Mouse (Mus musculus) kidney, embryonic 16.5 days (tissue): ENCODE results near the gene Tdp1. TPM values are rescaled to one million over a fixed set of nuclear protein-coding genes. Genes with fewer than 3 reads are reported as not detected.

Experiments used
- ATAC-seq: fragments of 200-750 bp; cut with Nextera tagmentation; 2 replicates; pipeline ENCODE4 v1.8.0; 2017; ENCODE audit warnings: moderate TSS enrichment; ENCODE audit not compliant: low FRiP score, low TSS enrichment
- H3K27ac ChIP-seq: fragments of 300-500 bp; sonication (generic); 2 replicates; pipeline ENCODE4 v1.5.1; 2014; ENCODE audit warnings: low read length
- H3K27me3 ChIP-seq: fragments of 300-500 bp; sonication (generic); 2 replicates; pipeline ENCODE4 v1.6.1; 2014; ENCODE audit warnings: low read length, control low read depth, mixed read lengths; ENCODE audit not compliant: insufficient read depth
- H3K36me3 ChIP-seq: fragments of 300-500 bp; sonication (generic); 2 replicates; pipeline ENCODE4 v1.6.1; 2014; ENCODE audit warnings: low read length, control low read depth, mixed read lengths; ENCODE audit not compliant: insufficient read depth
- H3K4me1 ChIP-seq: fragments of 300-500 bp; sonication (generic); 2 replicates; pipeline ENCODE4 v1.6.1; 2014; ENCODE audit warnings: low read length, control low read depth, mixed read lengths; ENCODE audit not compliant: insufficient read depth
- H3K4me2 ChIP-seq: fragments of 300-500 bp; sonication (generic); replicated peaks from 2 replicates; pipeline ENCODE4 v1.6.1; 2014; ENCODE audit warnings: low read depth, low read length
- H3K4me3 ChIP-seq: fragments of 300-500 bp; sonication (generic); 2 replicates; pipeline ENCODE4 v1.5.1; 2014; ENCODE audit warnings: mild to moderate bottlenecking, low read length
- H3K9ac ChIP-seq: fragments of 300-500 bp; sonication (generic); replicated peaks from 2 replicates; pipeline ENCODE4 v1.6.1; 2014; ENCODE audit warnings: low read length
- H3K9me3 ChIP-seq: fragments of 300-500 bp; sonication (generic); 2 replicates; pipeline ENCODE4 v1.6.1; 2016; ENCODE audit warnings: low read length, control low read depth
- WGBS: fragments of 180-500 bp; shearing (Covaris S2); extraction: QIAGEN DNeasy Blood & Tissue Kit; methylation state at CpG from one replicate; pipeline ENCODE4 v1.1.7; 2014; 5-methylcytosine and 5-hydroxymethylcytosine counted together
- polyA plus RNA-seq: library from polyadenylated mRNA; unstranded; fragments of >200 nt; fragmentation: Nextera tagmentation; extraction: Ambion mirVana; gene quantifications from 2 replicates; pipeline ENCODE4 v1.2.1, GENCODE M21; 2015

The Tdp1 gene
- polyA plus RNA-seq, 1 experiment from 2014 or later, result 66.4 TPM

DNA sequence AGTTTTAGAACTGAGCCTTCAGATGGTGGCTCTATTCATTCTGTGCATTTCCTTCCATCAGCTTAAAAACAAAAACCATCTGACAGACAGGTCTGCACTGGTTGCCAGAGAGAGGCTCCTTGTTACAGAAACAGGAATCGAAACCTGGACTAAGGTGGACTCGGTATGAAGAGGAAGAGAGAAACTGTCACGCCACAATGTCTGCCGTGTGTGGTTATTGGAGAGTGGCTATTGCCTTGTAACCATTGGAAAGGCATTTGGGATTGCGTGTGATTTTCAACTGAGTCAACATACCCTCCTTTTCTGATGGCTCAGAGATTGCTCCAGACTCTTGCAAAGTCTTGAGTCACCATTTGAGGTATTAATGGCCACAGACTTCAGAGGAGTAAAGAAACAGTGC, 102.5 kb downstream of the Tdp1 start:
- Histone ChIP-seq H3K36me3 (no peaks in the 10 kb centered on the region), H3K27ac (no peak overlapping the region), H3K4me1 (no peaks in the 10 kb centered on the region), H3K27me3 (no peaks in the 10 kb centered on the region), H3K9ac (no peak overlapping the region), H3K4me2 (no peak overlapping the region), H3K9me3 (no peaks in the 10 kb centered on the region), H3K4me3 (no peak overlapping the region)
- 94% methylated on average over 5 of the region's 5 CpGs for WGBS
- ATAC-seq, result no peak

DNA sequence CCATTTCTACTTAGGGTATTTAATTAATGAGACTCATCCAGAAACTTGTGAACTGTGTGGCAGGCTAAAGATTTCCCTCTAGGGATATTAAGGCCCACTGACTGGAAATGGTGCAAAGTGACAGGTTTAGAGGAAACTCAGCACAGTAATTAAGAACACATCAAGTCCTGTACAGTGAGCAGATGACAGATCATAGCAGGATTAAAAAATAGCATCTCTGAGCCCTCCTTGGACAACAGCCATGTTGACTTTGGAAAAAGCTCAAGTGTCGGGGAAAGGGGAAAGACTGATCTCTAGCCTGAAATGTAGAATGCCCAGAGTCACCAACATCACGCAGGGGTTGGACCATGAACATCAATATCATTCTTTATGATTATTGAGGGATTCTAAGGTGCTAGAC, 103.8 kb downstream of the Tdp1 start:
- H3K27me3 ChIP-seq, result no peaks in the 10 kb centered on the region
- no peak overlapping the region for H3K27ac ChIP-seq
- ATAC-seq, result no peak
- H3K9me3 ChIP-seq, result no peaks in the 10 kb centered on the region
- H3K36me3 ChIP-seq, result no peaks in the 10 kb centered on the region
- H3K4me1 ChIP-seq, result no peaks in the 10 kb centered on the region
- H3K4me3 ChIP-seq, result no peak overlapping the region
- no peak overlapping the region for H3K9ac ChIP-seq
- 51% methylated on average over 2 of the region's 2 CpGs for WGBS
- no peak overlapping the region for H3K4me2 ChIP-seq

DNA sequence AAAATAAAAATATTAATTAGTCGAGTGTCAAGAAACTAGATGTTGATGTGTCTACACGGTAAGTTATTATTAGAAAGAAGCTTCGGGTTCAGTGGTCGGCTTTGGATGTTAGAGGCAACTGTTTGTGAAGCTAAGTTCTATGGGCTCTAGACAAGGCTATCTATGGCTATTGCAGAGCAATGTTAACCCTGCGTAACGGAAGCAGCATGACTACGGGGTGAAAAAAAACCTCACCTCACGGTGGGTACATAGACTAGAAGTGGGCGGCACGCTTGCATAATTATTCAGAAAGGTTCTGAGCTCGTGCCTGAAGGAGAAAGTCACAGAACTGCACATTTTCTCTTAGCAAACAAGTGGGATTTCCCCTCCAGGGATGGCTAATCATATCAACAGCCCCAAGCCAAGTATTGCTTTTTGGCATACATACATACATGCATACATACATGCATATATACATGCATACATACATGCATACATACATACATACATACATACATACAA, 108.1 kb downstream of the Tdp1 start:
- no peak overlapping the region for H3K4me3 ChIP-seq
- no peaks in the 10 kb centered on the region for H3K4me1 ChIP-seq
- no peak for ATAC-seq
- no peaks in the 10 kb centered on the region for H3K9me3 ChIP-seq
- no peak overlapping the region for H3K4me2 ChIP-seq
- no peaks in the 10 kb centered on the region for H3K27me3 ChIP-seq
- H3K27ac ChIP-seq, result no peak overlapping the region
- WGBS, result 91% methylated on average over 11 of the region's 11 CpGs
- H3K9ac ChIP-seq, result no peak overlapping the region
- no peaks in the 10 kb centered on the region for H3K36me3 ChIP-seq

DNA sequence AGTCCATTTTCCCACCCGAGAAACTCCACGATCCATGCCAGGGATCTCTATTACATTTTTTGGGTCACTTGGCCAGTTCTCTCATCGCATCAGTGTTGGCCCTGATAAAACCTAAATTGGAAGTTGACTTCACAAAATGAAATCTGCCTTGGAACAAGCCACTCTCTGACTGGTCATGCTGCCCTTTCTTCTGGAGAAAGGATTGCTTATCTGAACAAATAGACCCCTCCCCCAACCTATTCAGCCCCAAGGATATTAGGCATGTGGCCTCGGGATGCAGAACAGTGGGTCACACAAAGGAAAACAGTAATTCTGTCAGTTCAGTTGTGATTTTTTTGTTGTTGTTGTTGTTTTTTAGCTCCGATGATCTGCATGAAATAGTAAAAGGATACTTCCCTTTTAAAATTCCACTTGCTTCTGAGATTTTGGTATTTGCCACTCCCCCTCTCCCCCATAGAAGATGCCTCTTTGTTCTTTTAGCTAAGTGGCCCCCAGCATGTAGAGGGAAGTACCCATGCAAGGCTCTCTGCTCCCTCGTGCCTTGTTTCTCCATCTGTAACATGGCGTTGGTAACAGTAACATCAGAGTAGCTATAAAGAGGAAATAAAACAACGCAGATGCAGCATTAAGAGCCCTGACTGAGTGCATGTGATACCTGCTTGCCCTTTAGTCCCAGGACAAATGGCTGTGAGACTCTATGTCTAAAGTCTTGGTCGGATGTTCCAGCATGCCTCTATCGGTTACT, 109.0 kb downstream of the Tdp1 start:
- H3K4me2 ChIP-seq, result no peak overlapping the region
- no peak overlapping the region for H3K4me3 ChIP-seq
- WGBS, result 82% methylated on average over 10 of the region's 10 CpGs
- no peaks in the 10 kb centered on the region for H3K9me3 ChIP-seq
- H3K9ac ChIP-seq, result no peak overlapping the region
- no peaks in the 10 kb centered on the region for H3K36me3 ChIP-seq
- H3K27me3 ChIP-seq, result no peaks in the 10 kb centered on the region
- H3K27ac ChIP-seq, result no peak overlapping the region
- no peak for ATAC-seq
- H3K4me1 ChIP-seq, result no peaks in the 10 kb centered on the region

DNA sequence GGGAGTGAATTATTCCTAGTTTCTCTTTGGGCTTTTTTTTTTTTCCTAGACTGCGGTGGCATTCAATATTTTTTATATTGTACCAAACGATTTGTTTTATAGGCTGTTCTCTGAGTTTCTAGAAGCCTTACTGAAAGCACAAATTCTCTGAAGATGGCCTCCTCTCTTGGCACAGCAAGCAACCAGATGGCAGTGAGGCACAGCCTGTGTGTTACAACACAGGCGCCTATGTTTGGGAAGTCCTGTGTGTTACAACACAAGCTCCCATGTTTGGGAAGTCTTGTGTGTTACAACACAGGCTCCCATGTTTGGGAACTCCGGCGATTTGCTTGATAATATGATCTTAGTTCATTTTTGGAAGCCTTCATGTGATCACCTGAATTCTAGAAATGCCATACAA, 111.6 kb downstream of the Tdp1 start:
- ATAC-seq, result no peak
- no peaks in the 10 kb centered on the region for H3K27me3 ChIP-seq
- no peak overlapping the region for H3K27ac ChIP-seq
- 90% methylated on average over 5 of the region's 5 CpGs for WGBS
- H3K9me3 ChIP-seq, result no peaks in the 10 kb centered on the region
- no peak overlapping the region for H3K4me2 ChIP-seq
- no peak overlapping the region for H3K4me3 ChIP-seq
- H3K9ac ChIP-seq, result no peak overlapping the region
- no peaks in the 10 kb centered on the region for H3K4me1 ChIP-seq
- H3K36me3 ChIP-seq, result no peaks in the 10 kb centered on the region

DNA sequence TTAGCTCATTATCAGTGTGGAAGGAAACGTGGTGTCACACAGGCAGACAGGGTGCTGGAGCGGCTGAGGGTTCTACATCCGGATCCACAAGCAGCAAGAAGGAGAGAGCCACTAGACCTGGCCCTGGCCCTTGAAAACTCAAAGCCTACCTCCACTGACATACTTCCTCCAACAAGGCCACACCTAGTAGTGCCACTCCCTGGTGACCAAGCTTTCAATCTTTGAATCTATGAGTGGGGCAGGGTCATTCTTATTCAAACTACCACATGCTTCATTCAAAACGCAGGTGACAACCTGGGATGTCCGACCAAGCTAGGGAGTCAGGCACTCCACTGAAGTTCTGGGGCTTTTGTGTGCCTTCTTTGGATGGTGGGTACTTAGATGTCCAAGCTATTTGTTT, 115.4 kb downstream of the Tdp1 start:
- no peak overlapping the region for H3K4me2 ChIP-seq
- H3K27me3 ChIP-seq, result no peaks in the 10 kb centered on the region
- no peak overlapping the region for H3K27ac ChIP-seq
- 0 out of 2 replicates have a peak, but pooled peaks cover 6% of the 10 kb centered on the region for H3K4me1 ChIP-seq
- no peak for ATAC-seq
- 80% methylated on average over 5 of the region's 5 CpGs for WGBS
- no peak overlapping the region for H3K4me3 ChIP-seq
- H3K36me3 ChIP-seq, result no peaks in the 10 kb centered on the region
- H3K9me3 ChIP-seq, result no peaks in the 10 kb centered on the region
- H3K9ac ChIP-seq, result no peak overlapping the region

DNA sequence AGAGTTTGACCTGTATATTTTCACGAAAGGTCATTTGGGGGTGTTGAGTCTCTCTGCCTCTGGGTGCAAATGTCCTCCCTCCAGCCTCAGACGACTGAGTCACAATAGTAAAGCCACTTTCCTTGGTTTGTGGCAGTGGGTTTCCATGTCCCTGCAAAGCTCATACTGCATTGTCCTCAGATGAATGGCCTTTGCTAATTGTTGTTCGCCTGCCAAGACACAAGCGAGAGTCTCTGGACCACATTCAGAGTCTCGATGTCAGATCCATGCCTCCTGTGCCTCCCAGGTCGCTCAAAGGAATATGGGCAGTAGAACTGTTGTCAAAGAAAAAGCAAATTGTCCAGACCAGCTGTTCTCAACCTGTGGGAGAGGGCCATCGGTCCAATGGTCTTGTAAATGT, 116.1 kb downstream of the Tdp1 start:
- no peak overlapping the region for H3K9ac ChIP-seq
- H3K4me2 ChIP-seq, result no peak overlapping the region
- no peaks in the 10 kb centered on the region for H3K27me3 ChIP-seq
- H3K9me3 ChIP-seq, result no peaks in the 10 kb centered on the region
- H3K36me3 ChIP-seq, result no peaks in the 10 kb centered on the region
- no peak for ATAC-seq
- H3K27ac ChIP-seq, result no peak overlapping the region
- H3K4me1 ChIP-seq, result 0 out of 2 replicates have a peak, but pooled peaks cover 6% of the 10 kb centered on the region
- 87% methylated on average over 7 of the region's 7 CpGs for WGBS
- H3K4me3 ChIP-seq, result no peak overlapping the region

DNA sequence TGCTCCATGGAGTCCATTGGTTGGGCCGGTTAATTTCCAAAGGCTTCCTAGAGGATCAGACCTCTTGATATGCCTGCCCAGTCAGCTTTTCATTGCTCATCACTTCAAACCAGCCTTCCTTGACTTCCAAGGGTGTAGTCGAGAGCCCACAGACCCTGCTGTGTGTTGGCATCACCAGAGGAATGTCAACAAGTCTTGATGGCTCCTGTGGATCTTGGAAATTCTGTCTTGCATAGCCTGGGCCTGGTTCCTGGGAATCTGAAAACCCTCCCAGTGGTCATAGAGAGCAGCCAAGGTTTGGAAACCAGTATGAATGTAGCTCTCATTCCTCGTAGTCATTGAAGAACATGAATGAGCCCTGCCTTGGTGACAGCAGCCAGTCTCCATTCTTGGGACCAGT, 116.9 kb downstream of the Tdp1 start:
- no peak overlapping the region for H3K4me3 ChIP-seq
- H3K9me3 ChIP-seq, result no peaks in the 10 kb centered on the region
- no peak overlapping the region for H3K27ac ChIP-seq
- no peaks in the 10 kb centered on the region for H3K36me3 ChIP-seq
- no peaks in the 10 kb centered on the region for H3K27me3 ChIP-seq
- H3K4me2 ChIP-seq, result no peak overlapping the region
- ATAC-seq, result no peak
- H3K4me1 ChIP-seq, result 0 out of 2 replicates have a peak, but pooled peaks cover 6% of the 10 kb centered on the region
- WGBS, result 92% methylated on average over 3 of the region's 3 CpGs
- no peak overlapping the region for H3K9ac ChIP-seq

DNA sequence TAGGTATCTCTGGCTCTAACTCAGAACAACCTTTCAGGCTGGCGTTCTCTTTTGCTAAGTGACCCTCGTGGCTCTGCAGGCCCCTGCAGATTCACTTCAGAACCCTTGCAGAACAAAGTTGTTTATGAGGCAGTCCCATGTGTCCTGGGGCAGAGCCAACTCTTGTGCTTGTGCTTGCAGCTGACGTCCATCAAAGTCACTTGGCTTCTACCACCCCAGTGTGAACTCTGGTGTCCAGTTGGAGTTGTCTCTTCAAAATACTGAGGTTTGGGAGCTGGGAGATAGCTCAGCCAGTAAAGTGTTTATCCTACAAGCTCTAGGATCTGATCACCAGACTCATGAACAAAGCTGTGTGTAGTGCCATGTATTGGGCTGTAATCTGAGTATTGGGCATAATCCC, 117.6 kb downstream of the Tdp1 start:
- Histone ChIP-seq H3K9ac (no peak overlapping the region), H3K27me3 (no peaks in the 10 kb centered on the region), H3K4me2 (no peak overlapping the region), H3K9me3 (no peaks in the 10 kb centered on the region), H3K4me3 (no peak overlapping the region), H3K36me3 (no peaks in the 10 kb centered on the region), H3K4me1 (0 out of 2 replicates have a peak, but pooled peaks cover 6% of the 10 kb centered on the region), H3K27ac (no peak overlapping the region)
- 43% methylated on average over 3 of the region's 3 CpGs for WGBS
- ATAC-seq, result no peak

DNA sequence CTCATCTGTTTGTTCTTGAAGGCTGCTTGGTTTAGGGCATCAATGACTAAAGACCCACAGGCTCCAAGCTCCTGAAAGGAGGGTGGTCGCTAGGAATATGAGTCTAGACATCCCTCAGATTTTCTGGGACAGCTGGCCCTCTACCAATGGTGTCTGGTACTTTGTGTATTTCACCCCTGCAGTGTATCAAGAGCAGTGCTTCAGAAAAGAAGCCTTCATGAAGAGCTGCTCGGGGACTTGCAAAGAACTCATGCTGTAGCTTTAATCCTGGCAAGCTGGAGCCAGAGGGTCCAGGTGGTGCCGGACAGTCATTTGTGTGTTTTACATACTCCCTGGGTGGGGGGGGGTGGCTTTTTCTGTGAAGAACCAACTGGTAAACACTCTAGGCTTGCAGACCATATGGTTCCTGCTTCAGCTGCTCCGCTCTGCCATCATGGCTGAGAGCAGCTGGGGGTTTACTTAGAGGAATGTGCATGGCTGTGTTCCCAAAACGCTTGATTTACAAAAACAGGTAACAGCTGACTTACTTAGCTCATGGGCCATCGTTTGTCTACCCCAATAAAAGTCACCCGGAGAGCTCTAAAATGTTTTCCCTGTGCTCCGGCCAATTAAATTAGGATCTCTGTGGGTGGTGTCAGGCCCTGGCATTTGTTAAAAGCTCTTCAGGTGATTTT, 118.7 kb downstream of the Tdp1 start:
- Histone ChIP-seq H3K27me3 (no peaks in the 10 kb centered on the region), H3K36me3 (no peaks in the 10 kb centered on the region), H3K4me3 (no peak overlapping the region), H3K27ac (no peak overlapping the region), H3K9me3 (no peaks in the 10 kb centered on the region), H3K4me2 (no peak overlapping the region), H3K4me1 (0 out of 2 replicates have a peak, but pooled peaks cover 6% of the 10 kb centered on the region), H3K9ac (no peak overlapping the region)
- 32% methylated on average over 8 of the region's 8 CpGs for WGBS
- peak; percentile 51; the same call in 1 of the 2 replicates for ATAC-seq
